Mouse (Mus musculus) neural tube, embryonic 10.5 days (tissue): Measurements from ENCODE around the gene Cfd.

Experiments
- DNase-seq: peaks from one replicate; pipeline ENCODE4 v3.0.0-alpha.2; 2017; ENCODE audit warnings: low spot score; ENCODE audit errors: extremely low spot score

The Cfd gene

DNA sequence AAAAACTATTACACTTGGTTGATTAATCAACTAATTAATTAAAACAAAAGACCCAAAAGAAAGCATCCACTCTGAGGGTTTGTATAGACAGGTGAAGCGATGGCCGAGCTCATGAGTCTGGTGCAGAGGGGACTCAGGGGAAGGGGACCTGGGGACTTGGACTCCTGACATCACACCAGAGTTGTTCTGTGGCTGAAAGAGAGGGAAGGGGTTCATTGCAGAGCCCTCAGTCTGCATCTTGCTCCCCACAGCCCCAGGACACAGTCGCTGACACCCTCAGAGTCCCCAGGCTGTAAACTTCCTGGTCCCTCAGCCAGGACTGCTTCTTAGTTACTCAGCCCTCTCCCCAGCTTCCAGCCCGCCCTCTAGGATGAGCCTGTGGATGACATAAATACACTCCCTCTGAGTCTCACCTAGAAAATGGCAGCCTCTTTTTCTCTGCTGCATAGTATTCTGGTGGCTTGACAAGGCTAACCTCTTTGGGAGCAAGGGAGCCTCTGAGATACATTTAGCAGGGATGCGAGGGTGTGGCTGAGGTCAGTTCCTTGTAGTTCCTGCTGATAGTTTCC is 27.0 kb downstream of the Cfd start:
- no peak for DNase-seq

DNA sequence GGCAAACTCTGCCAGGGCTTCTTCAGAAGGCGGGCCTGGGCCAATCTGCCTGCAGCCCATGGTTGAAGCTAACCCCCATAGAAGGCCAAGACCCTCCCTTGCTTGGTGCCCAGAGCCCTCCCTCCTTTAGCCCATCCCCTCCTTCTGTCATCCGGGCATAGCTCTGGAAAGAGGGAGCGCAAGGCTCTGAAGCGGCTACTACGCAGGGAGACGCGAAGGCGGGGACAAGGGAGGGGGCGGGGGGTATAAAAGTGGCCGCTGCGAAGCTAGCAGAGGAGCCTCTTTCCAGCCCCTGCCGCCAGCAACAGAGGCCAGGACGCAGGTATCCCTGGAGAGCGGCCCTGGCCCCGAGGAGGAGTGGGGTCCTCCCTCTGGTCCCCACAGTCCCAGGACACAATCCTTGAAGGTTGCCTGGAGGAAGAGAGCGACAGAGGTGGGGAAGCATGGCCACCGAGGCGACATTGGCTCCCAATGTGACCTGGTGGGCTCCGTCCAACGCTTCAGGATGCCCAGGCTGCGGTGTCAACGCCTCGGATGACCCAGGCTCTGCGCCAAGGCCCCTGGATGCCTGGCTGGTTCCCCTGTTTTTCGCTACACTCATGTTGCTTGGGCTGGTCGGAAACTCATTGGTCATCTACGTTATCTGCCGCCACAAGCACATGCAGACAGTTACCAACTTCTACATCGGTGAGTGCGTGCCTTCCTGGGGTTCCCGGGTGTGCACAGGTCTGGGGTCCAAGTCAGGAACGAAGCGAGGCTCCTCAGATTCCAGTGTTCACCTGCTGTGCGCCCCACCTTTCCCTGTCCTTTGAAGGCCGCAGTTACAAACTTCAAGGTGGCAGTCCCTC is 27.8 kb downstream of the Cfd start:
- DNase-seq, result no peak

DNA sequence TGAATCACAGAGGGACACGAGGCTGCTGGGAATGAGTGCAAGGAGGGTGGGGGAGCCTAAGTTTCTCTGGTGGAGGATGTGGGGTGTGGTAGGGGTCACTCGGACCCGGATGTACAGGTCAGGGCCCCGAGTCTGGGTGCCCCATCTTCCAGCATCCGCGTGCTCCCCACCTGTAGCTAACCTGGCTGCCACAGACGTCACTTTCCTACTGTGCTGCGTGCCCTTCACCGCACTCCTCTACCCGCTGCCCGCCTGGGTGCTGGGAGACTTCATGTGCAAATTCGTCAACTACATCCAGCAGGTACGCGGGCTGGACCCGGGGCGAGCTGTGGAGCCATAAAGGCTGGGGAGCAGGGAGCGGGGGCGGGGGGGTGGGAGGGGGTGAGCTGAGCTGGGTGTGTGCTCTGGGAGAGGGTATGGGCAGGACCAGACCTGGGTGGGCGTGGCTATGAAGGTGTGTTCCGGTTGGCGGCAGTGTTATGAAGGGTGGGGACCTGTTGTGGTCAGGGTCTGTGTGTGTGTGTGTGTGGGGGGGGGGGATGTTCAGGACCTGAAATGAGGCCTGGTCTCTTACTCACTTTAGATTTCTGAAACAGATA is 28.7 kb downstream of the Cfd start:
- DNase-seq, result no peak

- DNase-seq, result no peak
Measured at GRCm38 (mm10) chr10:79920056-79920890, 29.6 kb downstream of the Cfd start.

DNA sequence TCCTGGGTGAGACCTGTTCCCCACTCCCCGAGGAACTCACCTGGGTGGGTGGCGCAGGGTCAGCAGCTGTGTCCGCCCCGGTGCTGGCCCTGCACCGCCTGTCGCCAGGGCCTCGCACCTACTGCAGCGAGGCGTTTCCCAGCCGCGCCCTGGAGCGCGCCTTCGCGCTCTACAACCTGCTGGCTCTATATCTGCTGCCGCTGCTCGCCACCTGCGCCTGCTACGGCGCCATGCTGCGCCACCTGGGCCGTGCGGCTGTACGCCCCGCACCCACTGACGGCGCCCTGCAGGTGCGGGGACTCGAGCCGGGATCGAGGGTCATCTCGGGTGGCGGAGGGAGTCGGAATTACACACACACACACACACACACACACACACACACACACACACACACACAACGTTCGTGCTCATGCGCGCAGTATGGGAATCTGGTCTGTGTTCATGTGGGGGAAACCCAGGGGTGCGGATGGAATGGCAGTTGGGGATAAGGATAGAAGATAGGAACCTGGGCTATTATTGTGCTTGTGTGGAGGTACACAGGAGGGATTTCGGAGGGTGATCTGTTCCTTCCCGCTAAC is 30.4 kb downstream of the Cfd start, which contains the start of gene R3hdm4:
TSS of gene R3hdm4 (minus strand) at position 251 of the 578 bp plus-strand sequence.
- no peak for DNase-seq

- no peak for DNase-seq
Measured at GRCm38 (mm10) chr10:79921572-79921971, 30.9 kb downstream of the Cfd start.

GRCm38 (mm10) chr10:79924998-79925784 is 34.5 kb downstream of the Cfd start:
- peak; percentile 94 for DNase-seq

- DNase-seq, result no peak
Measured at GRCm38 (mm10) chr10:79925785-79926490, 35.3 kb downstream of the Cfd start.

DNA sequence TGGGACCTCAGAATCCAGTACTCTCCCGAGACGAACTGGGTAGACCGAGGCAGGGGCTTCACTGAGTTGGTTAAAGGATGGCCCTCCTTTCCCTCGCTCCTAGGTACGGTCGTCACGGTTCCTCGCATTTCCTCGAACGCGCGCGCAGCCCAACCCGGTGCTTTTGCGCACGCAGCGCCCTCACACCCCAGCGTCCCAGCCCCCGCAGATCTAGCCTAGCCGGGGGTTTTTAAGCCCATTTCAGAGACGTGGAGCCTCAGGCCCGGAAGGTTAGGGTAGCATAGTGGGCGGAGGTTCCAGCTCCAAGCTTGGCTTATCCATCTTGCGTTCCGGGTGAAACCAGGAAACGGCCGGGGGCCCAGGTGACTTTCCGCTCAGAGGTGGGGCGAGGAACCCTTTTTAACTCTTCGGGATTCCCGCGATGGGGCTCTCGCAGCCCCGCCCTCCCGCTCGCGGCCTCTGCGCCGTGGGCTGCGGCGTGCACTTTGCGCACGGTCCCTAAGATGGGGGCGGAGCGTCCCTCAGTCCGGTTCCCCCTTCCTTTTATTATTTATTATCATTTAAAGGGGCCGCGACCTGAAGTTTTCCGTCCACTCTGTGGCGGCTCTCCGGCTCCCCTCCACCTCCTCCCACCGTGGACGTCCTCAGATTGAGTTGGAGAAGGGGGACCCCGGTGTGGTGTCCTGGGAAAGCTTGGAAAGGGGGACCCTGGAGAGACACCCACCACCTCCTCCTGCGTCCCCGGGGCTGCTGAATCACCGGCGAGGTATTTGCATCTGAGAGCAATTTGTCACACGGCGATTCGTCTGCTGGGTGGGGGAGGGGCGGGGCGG is 36.1 kb downstream of the Cfd start, which contains the start of gene Arid3a:
TSS of gene Arid3a (plus strand) at position 553 of the 833 bp plus-strand sequence.
- peak; percentile 94 for DNase-seq

GRCm38 (mm10) chr10:79927324-79928029 is 36.8 kb downstream of the Cfd start:
- DNase-seq, result peak; percentile 90

GRCm38 (mm10) chr10:79928030-79928694 is 37.5 kb downstream of the Cfd start:
- DNase-seq, result peak; percentile 72

DNA sequence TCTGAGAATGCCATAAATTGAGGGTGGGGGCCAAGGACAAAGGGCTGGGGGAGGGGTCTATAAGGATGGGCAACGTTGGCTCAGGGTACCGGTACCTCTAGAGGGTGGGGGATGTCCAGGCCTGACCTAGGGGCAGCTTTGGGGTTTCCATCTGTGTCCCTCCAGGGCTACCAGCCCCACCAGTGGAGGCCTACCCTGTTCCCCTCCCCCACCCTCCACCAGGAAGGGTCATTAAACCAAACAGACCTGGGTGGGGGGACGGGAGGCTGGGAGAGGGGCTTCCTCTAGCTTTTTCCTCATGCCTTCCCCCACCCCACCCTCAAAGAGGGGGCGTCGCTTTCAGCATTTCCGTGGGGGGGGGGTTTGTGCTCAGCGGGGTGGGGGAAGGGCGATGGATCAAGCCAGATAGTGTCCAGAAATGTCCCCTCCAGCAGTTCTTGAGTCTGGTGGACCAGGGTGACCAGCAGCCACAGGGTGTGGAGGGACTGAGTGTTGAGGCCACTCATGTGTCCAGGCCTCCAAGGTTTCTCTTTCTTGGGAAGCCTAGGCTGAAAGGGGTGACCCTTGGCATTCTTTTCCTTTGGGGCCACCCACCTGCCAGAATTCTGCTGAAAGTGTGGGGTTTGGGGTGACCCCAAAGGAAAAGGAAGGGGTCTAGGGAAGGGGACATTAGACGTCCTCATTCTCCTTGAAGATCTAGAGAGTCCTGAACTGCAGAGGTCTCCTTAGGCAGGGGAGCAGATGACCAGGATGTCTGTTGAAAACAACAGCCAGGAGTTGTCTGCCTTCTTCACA is 38.5 kb downstream of the Cfd start:
- DNase-seq, result no peak

GRCm38 (mm10) chr10:79929967-79930825 is 39.5 kb downstream of the Cfd start:
- DNase-seq, result no peak

DNA sequence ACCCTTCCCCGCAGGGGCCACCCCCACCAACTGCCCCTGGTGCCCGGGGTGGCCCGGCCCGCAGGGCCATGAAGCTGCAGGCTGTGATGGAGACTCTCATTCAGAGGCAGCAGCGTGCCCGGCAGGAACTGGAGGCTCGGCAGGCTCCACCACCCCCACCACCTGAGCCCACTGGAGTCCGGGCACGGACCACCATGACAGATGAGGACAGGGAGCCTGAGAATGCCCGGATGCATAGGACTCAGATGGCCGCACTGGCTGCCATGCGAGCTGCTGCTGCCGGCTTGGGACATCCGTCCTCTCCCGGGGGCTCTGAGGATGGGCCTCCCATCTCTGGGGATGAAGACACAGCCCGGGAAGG is 40.2 kb downstream of the Cfd start:
- DNase-seq, result no peak

- no peak for DNase-seq
Measured at GRCm38 (mm10) chr10:79931797-79932196, 41.1 kb downstream of the Cfd start.

DNA sequence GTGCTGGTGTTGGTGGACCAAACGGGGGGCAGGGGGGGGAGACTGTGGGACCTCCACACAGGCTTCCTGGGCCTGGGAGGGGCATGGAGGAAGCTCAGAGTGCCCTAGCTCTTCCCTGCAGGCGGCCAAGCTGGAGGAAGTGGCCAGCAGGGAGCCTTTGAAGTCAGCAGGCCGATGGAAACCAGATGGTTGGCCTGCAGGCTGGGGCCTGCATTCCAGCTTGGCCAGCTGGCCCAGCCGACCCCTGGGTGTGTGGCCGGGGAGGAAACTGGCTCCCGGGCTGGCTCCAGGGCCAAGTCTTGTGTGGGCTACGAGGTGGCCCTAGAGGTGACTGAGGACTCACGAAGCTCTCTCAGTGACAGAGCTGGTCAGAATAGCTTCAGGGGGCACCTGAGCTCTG is 42.1 kb downstream of the Cfd start:
- peak; percentile 81 for DNase-seq
